Mouse (Mus musculus) ES-E14 (cell line): ENCODE results near the gene Dpyd.

Experiments used
- CHD2 ChIP-seq: IDR thresholded peaks from 2 replicates; pipeline ENCODE4 v1.6.1; 2014; ENCODE audit warnings: mild to moderate bottlenecking, low read depth, low read length, inconsistent platforms
- HCFC1 ChIP-seq: IDR thresholded peaks from 2 replicates; pipeline ENCODE4 v1.6.1; 2012; ENCODE audit warnings: low read length, inconsistent platforms, borderline replicate concordance; ENCODE audit not compliant: insufficient read depth
- MAFK ChIP-seq: IDR thresholded peaks from 2 replicates; pipeline ENCODE4 v1.6.1; 2014; ENCODE audit warnings: mild to moderate bottlenecking, low read depth, low read length, inconsistent platforms; ENCODE audit not compliant: insufficient read depth
- ZC3H11A ChIP-seq: IDR thresholded peaks from 2 replicates; pipeline ENCODE4 v1.6.1; 2012; ENCODE audit warnings: low read depth, mild to moderate bottlenecking, inconsistent platforms, low read length, borderline replicate concordance
- ZNF384 ChIP-seq: IDR thresholded peaks from 2 replicates; pipeline ENCODE4 v1.6.1; 2012; ENCODE audit warnings: low read depth, low read length, inconsistent platforms

GRCm38 (mm10) chr3:118559936-118560335 is 2.0 kb upstream of the Dpyd start:
- TF ChIP-seq CHD2, result no peak
- TF ChIP-seq MAFK, result no peak
- no peak for TF ChIP-seq HCFC1
- no peak for TF ChIP-seq ZC3H11A
- no peak for TF ChIP-seq ZNF384
